Mouse (Mus musculus): ENCODE data around the gene Sec24a.
"Not testable (repeated sequence)": the region's sequence is repeated elsewhere in the genome, so short reads cannot be mapped to it uniquely, and the experiment has no call there.

Sec24a gene

DNA sequence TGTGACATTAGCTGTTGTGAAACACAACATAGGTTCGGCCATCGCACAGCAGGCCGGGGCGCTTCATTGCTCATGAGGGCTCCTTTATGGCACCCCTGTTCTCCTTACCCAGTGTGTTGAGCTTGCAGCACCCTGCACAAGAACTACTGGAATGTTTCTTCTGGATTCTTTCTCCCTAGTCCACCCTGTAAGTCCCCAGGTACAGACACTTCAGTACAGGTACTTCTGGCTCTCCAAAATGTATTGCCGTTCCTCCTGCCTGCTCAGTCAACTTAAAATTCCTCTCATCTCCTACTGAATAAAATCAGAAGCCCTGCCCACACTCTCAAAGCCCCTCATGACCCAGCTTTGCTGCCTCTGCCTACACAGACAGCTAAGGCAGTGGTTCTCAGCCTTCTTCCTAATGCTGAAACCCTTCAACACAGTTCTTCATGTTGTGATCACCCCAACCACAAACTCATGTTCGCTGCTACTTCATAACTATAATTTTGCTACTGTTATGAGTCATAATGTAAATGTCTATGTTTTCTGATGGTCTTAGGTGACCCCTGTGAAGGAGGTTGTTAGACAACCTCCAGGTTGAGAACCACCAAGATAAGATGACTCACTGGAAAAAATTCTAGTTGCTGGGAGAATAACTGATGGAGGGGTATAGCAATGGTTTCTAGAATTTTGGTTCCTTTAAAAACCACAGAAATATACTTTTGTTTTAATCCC, 3.3 kb downstream of the Sec24a start:
- DNase-seq (ENCODE audit: low read depth, low spot score) = no peak

DNA sequence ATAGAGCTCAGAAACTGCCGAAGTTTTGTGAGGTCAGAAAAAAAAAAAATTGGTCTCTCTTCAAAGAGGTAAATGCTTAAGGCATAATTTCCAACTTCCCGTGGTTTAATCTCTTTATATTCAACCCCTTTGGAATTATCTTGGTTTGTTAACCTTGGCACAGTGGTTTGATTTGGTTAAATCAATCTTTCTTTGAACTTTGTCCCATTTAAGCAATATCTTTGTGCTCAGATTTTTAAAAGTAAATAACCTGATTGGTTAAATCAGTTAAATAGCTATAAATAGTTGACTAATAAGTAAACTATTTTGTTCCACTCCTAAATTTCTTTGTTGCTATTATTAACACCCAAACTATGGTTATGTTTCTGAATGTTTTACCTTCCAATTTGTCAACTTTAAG, 4.2 kb downstream of the Sec24a start:
- no peak for DNase-seq (ENCODE audit: low read depth, low spot score)

DNA sequence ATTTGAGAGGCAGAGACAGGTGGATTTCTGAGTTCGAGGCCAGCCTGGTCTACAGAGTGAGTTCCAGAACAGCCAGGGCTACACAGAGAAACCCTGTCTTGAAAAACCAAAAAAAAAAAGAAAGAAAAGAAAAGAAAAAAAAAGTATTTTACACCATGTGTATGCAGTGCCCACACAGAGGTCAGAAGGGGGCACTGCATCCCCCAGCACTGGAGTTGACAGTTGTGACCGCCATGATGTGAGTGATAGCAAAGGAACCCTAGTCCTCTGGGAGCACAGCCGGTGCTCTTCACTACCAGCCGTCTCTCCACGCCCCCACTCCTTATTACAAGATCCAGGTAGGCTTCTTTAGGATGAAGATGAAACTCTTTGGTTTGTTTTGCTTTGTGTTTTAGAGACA, 5.2 kb downstream of the Sec24a start:
- peak; percentile 58 for DNase-seq (ENCODE audit: low read depth, low spot score)

DNA sequence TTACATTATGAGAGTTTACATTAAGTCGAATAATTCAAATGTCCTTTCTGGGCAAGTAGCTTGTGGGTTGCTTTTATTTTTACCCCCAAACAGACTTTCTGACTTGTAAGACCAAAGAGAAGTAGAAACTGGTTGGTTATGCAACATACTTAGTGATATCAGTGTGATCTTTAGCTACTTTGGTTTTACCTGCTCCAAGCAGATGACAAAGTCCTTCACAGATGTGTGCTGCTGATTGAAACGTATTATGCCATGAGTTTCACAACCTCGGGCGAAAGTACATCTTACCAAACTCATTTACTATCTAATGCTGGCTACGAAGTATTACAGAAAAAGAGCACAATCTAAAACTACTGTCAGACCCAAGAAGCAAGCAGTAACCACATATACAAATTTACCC, 5.8 kb downstream of the Sec24a start:
- DNase-seq (ENCODE audit: low read depth, low spot score) = no peak

DNA sequence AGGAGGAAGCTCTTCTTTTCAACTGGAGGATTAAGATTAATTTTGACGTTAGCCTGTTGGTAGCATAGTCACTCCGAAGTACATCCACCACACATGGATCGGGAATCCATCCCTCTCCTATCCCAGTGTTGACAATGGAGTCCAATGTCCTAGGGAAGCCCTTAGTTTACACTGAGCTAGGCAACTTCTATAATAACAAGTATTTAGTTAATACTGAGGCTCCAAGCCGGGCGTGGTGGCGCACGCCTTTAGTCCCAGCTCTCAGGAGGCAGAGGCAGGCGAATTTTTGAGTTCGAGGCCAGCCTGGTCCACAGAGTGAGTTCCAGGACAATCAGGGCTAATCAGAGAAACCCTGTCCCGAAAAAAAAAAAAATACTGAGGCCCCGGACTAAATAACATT, 6.4 kb downstream of the Sec24a start:
- DNase-seq (ENCODE audit: low read depth, low spot score) = no peak

DNA sequence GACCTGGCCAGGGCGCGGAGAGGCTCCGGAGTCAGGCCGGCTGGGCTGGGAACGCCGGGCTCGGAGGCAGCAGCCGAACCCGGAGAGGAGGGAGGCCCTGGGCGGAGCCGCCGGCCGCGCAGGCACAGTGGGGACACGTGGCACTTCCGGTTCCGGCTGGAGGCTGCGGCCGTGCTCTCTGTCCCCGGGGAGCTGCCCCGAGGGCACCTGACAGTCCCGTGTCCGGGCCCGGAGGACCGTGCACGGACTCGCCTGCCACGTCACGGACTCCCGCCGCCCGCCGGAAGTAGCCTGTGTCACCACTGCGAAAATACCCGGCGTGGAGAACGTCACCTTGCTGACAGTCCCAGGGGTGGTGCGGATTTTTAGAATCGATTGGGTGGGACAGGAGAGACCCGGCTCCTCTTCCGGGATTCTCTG, 7.1 kb downstream of the Sec24a start:
- DNase-seq (ENCODE audit: low read depth, low spot score) = peak; percentile 92

- no peak for DNase-seq (ENCODE audit: low read depth, low spot score)
Observed at GRCm38 (mm10) chr11:51755621-51756311, 7.7 kb downstream of the Sec24a start.

DNA sequence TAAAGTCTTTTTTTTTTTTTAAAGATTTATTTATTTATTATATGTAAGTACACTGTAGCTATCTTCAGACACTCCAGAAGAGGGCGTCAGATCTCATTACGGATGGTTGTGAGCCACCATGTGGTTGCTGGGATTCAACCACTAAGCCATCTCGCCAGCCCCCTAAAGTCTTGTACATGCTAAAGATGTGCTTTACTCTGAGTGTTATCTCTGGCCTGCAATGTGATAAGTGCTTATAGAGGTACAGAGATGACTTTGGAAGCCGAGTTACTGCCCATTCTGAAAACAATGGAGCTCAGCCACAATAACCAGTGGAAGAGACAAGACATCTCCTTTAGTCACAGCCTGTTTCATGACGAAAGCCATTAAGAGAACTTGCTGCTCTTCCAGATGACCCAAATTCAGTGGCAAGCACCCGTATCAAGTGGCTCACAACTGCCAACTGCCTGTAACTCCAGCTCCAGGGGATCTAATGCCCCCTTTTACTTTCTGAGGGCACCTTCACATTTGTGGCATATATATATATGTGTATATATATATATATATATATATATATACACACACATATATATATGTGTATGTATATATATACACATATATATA, 11.7 kb downstream of the Sec24a start:
- DNase-seq (ENCODE audit: low read depth, low spot score) = peak; percentile 31

- no peak for DNase-seq (ENCODE audit: low read depth, low spot score)
Observed at GRCm38 (mm10) chr11:51746096-51746495, 17.3 kb downstream of the Sec24a start.

GRCm38 (mm10) chr11:51740701-51741100, 22.7 kb downstream of the Sec24a start:
- no peak for DNase-seq (ENCODE audit: low read depth, low spot score)

DNA sequence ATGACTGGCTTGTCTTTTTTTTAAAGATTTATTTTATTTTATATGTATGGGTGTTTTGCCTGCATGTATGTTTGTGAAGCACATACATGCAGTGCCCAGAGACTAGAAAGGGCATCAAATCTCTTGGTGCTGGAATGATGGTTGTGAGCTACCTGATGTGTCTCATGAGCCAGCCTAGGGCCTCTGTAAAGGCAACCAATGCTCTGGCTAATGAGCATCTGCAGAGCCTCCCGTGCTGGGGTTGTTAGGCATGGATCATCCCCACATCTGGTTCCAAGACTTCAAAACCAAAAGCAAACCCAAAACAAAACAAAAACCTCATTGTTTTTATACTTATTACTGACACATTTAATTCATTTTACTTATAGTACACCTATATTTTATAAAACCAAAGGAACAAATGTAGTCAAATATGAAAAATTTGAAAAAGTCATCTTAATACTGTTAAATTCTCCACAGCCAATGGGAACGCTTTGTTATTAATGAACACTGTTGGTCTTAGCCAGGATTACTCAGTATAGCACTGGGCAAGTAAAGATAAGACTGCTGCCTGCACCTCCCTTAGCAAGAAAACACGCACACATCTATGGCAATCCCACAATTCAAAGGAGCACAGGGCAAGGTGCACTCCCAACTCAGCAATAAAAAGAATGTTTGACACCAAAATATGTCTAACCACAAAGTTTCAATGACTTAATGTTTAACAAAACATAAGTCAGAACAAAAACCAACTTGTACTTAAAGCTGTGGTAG, 24.6 kb downstream of the Sec24a start:
- DNase-seq (ENCODE audit: low read depth, low spot score) = no peak

DNA sequence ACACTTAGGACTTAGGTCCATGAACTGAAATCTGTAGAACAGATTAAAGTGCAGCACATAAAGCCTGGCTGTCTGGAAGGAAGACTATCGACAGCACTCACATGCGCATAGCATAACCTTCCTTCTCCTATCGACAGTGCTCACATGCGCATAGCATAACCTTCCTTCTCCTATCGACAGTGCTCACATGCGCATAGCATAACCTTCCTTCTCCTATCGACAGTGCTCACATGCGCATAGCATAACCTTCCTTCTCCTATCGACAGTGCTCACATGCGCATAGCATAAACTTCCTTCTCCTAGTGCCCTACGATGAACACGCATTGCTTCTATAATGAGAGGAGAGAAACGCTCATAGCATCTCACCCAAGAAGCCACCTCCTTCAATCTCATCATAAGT, 29.2 kb downstream of the Sec24a start:
- not testable (repeated sequence) for DNase-seq (ENCODE audit: low read depth, low spot score)

DNA sequence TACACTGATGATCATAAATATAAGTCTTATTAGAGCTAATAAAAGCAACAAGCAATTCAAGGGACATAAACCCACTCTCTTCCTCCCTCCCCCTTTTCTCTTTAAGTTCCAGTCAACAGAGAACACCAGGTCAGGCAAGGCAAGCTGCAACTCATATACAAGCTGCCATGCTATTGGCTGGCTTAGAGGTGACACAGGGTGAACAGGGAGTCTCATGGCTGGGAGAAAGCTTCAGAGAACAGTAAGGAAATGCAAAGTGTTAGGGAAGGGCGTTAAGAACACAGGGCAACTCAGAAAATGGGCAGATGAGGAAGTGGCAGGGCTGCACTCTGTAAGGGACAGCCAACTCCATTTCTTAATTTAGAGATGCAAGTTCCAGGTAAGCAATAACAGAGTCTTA, 30.6 kb downstream of the Sec24a start:
- no peak for DNase-seq (ENCODE audit: low read depth, low spot score)

- DNase-seq (ENCODE audit: low read depth, low spot score) = no peak
Observed at GRCm38 (mm10) chr11:51721066-51721465, 42.4 kb downstream of the Sec24a start.

DNA sequence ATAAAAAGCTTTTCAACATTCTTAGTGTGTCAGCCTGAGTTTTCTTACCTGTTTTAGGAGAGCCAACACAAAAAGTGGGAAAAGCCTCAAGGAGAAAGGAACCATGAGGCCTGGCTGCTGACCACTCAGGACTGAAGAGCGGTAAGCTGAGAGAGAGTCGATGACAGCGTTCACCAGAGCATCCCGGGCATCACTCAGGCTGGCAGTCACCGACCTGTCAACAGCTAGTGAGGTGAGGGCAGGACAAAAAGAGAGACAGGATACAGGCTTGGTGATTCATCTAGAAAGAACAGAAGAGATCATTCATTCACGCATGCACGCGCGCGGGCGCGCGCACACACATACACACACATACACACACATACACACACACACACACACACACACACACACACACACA, 56.4 kb downstream of the Sec24a start:
- DNase-seq (ENCODE audit: low read depth, low spot score) = no peak

GRCm38 (mm10) chr11:51706451-51706850, 57.0 kb downstream of the Sec24a start:
- DNase-seq (ENCODE audit: low read depth, low spot score) = peak; percentile 20

DNA sequence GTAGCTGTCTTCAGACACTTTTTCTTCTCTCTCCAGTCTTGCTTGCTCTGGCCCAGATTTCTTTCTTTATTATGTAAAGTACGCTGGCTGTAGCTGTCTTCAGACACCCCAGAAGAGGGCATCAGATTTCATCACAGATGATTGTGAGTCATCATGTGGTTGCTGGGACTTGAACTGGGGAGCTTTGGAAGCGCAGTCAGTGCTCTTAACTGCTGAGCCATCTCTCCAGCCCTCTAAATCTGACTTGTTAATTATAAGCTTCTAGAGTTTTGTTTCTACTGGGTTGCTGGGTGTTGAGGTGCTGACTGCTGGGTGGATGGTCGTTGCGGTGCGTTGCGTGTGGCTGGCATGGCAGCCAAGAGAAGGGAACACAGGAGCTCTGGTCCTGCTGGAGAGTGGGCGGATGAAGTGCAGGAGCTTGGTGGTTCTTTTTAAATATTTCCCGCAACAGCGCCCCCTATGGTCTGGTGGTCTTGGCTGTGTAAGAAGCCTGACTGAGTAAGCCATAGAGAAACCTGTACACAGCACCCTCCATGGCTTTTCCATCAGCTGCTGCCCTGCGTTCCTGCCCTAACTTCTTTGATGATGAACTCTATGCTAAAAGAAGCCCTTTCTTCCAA, 59.9 kb downstream of the Sec24a start:
- DNase-seq (ENCODE audit: low read depth, low spot score) = peak; percentile 98

GRCm38 (mm10) chr11:51702831-51703230, 60.6 kb downstream of the Sec24a start:
- peak; percentile 47 for DNase-seq (ENCODE audit: low read depth, low spot score)

GRCm38 (mm10) chr11:51694984-51695383, 68.5 kb downstream of the Sec24a start:
- no peak for DNase-seq (ENCODE audit: low read depth, low spot score)

DNA sequence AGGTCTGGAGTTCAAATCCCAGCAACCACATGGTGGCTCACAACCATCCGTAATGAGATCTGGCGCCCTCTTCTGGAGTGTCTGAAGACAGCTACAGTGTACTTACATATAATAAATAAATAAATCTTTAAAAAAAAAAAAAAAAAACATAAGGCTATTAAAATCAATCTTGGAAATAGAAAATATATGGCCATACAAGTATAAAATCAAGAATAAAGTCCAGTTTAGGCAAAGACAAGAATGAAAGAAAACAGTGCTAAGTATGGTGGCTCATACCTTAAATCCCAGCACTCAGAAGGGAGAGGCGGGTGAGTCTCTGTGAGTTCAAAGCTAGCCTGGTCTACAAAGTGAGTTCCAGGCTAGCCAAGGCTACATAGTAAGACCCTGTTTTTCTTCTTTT, 72.8 kb downstream of the Sec24a start:
- not testable (repeated sequence) for DNase-seq (ENCODE audit: low read depth, low spot score)

GRCm38 (mm10) chr11:51689343-51689742, 74.1 kb downstream of the Sec24a start:
- peak; percentile 56 for DNase-seq (ENCODE audit: low read depth, low spot score)

Measured in R1 (cell line).